Mouse (Mus musculus): Measurements from ENCODE around the gene Atp8a2.

GRCm38 (mm10) chr14:59692164-59692563, 504.8 kb downstream of the Atp8a2 start:
- TF ChIP-seq CTCF (IDR thresholded peaks at IDR 0.05; ENCODE audit: borderline replicate concordance, extremely low read depth, insufficient read depth, insufficient read length) = no peak
- no peak for TF ChIP-seq POLR2A (IDR thresholded peaks at IDR 0.05; ENCODE audit: borderline replicate concordance, extremely low read depth, insufficient read depth, insufficient read length, poor library complexity, severe bottlenecking)
